Mouse (Mus musculus) thymus, adult 2 months (tissue): Measurements from ENCODE around the gene Olfr1136. TPM values are rescaled to one million over a fixed set of nuclear protein-coding genes. Genes with fewer than 3 reads are reported as not detected.

ENCODE experiments used
- DNase-seq: peaks from one replicate; pipeline ENCODE4 v3.0.0; 2021
- H3K27ac ChIP-seq: fragments of 200-500 bp; 2 replicates; pipeline ENCODE4 v1.5.1; 2012; ENCODE audit warnings: low read length, control low read depth; ENCODE audit not compliant: control insufficient read depth, insufficient read depth
- H3K27me3 ChIP-seq: fragments of 200-500 bp; 2 replicates; pipeline ENCODE4 v1.6.1; 2012; ENCODE audit warnings: mild to moderate bottlenecking, low read length, moderate library complexity, mixed read lengths; ENCODE audit not compliant: control insufficient read depth, insufficient read depth
- H3K36me3 ChIP-seq: fragments of 200-500 bp; 2 replicates; pipeline ENCODE4 v1.6.1; 2012; ENCODE audit warnings: mild to moderate bottlenecking, low read length, moderate library complexity; ENCODE audit not compliant: control insufficient read depth, insufficient read depth
- H3K4me1 ChIP-seq: fragments of 200-500 bp; replicated peaks from 2 replicates; pipeline ENCODE4 v1.6.1; 2012; ENCODE audit warnings: low read length; ENCODE audit not compliant: control insufficient read depth, insufficient read depth
- H3K4me3 ChIP-seq: fragments of 200-500 bp; 2 replicates; pipeline ENCODE4 v1.5.1; 2012; ENCODE audit warnings: mild to moderate bottlenecking, low read length, control low read depth, moderate library complexity; ENCODE audit not compliant: control insufficient read depth, insufficient read depth
- CTCF ChIP-seq: fragments of 200-500 bp; IDR thresholded peaks from 2 replicates; pipeline ENCODE4 v1.5.1; 2012; ENCODE audit warnings: mild to moderate bottlenecking, control low read depth, low read length, moderate library complexity, borderline replicate concordance; ENCODE audit not compliant: control insufficient read depth, poor library complexity, insufficient read depth; ENCODE audit errors: extremely low read depth
- POLR2A ChIP-seq: fragments of 200-500 bp; IDR thresholded peaks from 2 replicates; pipeline ENCODE4 v1.6.1; 2012; ENCODE audit warnings: mild to moderate bottlenecking, low read length, control low read depth, moderate library complexity; ENCODE audit not compliant: control insufficient read depth, poor library complexity, insufficient read depth; ENCODE audit errors: extremely low read depth
- WGBS: fragments of 180-500 bp; shearing (Covaris S2); methylation state at CpG from one replicate; pipeline ENCODE4 v1.1.7; 2018; 5-methylcytosine and 5-hydroxymethylcytosine counted together
- polyA plus RNA-seq: library from polyadenylated mRNA; depleted of rRNA; stranded (reverse); fragments of >200 nt; gene quantifications from 2 replicates; pipeline ENCODE4 v1.2.3, GENCODE M21; 2012; rRNA removed

The Olfr1136 gene
- 0.40 TPM in 1 of 2 replicates, not detected in the other for polyA plus RNA-seq

DNA sequence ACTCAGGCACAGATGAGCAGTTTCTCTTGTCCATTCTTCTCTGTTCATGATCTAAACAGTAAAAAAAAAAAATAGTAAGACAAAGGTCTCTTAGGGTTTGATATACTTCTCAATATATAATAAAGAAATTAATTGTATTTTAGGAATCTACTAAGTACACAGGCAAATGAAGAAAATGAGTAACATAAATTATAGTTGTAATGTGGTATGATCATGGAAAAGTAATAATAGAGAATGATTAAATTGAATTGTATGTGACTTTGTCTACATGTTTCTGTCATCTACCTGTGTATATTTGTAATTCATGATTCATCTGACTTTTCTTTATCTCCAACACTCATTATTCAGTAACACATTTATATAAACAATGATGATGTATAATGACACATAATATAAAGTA, at the start of gene Olfr1136:
Gene Olfr1136 (minus strand): TSS at position 101 of the 400 bp plus-strand sequence.
- Histone ChIP-seq H3K4me3 (no peak within 1 kb of the TSS), H3K36me3 (no peaks in the 10 kb centered on the region), H3K4me1 (no peaks in the 10 kb centered on the region), H3K27ac (no peak within 1 kb of the TSS), H3K27me3 (no peaks in the 10 kb centered on the region)
- DNase-seq, result no peak
- no peak for TF ChIP-seq CTCF
- no peak for TF ChIP-seq POLR2A

DNA sequence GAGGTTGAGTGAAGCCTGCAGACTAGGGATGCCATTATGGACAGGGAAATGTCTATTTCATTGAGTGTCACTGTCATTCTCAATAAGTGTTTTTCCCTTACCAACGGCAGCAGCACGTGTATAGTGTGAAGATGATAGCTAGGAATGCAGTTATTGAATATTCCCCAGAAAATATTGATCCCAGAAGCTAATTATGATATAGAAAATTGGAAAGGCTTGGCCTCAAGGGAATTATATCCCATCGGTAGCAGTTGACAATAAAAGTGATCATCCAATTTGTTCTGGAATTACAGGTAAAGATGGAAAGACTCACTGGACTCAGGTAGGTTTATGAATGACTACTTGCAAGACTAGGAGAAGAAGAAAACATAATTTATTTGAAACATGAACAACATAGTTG, 49.7 kb upstream of the Olfr1136 start, which contains the start of gene Olfr1140:
Gene Olfr1140 (plus strand): TSS at position 301 of the 400 bp plus-strand sequence.
- no peak for TF ChIP-seq POLR2A
- Histone ChIP-seq H3K4me1 (no peaks in the 10 kb centered on the region), H3K27ac (no peak within 1 kb of the TSS), H3K36me3 (no peaks in the 10 kb centered on the region), H3K27me3 (no peaks in the 10 kb centered on the region), H3K4me3 (no peak within 1 kb of the TSS)
- DNase-seq, result no peak
- WGBS, result 78% methylated on average over 3 of the region's 3 CpGs

DNA sequence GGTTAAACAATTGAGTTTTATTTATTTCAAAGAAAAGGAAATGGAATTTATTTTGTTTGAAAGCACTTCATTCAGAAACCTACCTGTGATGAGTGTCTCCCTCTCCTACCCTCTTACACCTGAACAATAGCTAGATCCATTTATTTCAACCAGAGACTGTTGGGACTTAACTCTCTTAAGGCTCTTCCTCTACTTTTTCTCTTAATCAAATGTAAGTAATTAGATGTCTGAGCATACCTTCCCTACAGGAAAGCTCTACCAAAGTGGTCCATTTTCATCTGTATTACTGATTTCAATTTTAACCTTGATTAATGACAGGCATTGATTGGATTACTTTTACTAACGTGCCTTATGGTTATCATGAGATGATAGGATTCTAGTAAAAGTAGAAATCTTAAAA, 46.1 kb upstream of the Olfr1136 start, which contains the start of gene Olfr1138:
Gene Olfr1138 (minus strand): TSS at position 101 of the 400 bp plus-strand sequence.
- H3K36me3 ChIP-seq, result no peaks in the 10 kb centered on the region
- H3K4me1 ChIP-seq, result no peaks in the 10 kb centered on the region
- no peak for DNase-seq
- no peak for TF ChIP-seq CTCF
- no peak for TF ChIP-seq POLR2A
- H3K27me3 ChIP-seq, result no peaks in the 10 kb centered on the region
- no peak within 1 kb of the TSS for H3K27ac ChIP-seq
- no peak within 1 kb of the TSS for H3K4me3 ChIP-seq
- 79% methylated on average over 1 of the region's 1 CpGs for WGBS

DNA sequence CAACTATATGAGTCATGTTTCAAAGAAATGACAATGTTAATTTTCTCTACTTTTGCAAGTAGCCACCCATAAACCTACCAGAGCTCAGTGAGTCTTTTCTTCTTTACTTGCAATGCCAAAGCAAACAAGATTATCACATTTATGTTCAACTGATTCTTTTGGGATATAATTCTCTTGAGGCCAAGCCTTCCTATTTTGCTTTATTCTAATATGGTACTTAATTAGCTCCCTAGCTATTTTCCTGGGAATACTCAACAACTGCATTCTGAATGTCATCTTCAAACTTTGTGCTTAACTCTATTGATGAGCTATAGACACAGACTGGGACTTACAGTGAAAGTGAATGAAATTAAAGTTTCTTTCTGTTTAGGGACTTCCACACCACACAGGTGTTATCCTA, 19.3 kb upstream of the Olfr1136 start, which contains the start of gene Olfr1137:
Gene Olfr1137 (minus strand): TSS at position 101 of the 400 bp plus-strand sequence.
- H3K4me3 ChIP-seq, result no peak within 1 kb of the TSS
- H3K36me3 ChIP-seq, result no peaks in the 10 kb centered on the region
- no peak within 1 kb of the TSS for H3K27ac ChIP-seq
- no peak for DNase-seq
- TF ChIP-seq CTCF (no peak), POLR2A (no peak)
- no peaks in the 10 kb centered on the region for H3K4me1 ChIP-seq
- no peaks in the 10 kb centered on the region for H3K27me3 ChIP-seq

- no peak within 1 kb of the TSS for H3K27ac ChIP-seq
- TF ChIP-seq CTCF, result no peak
- no peak for TF ChIP-seq POLR2A
- no peaks in the 10 kb centered on the region for H3K4me1 ChIP-seq
- no peaks in the 10 kb centered on the region for H3K27me3 ChIP-seq
- WGBS, result 8% methylated on average over 1 of the region's 1 CpGs
- no peaks in the 10 kb centered on the region for H3K36me3 ChIP-seq
- no peak within 1 kb of the TSS for H3K4me3 ChIP-seq
- DNase-seq, result no peak
These were observed 20.2 kb downstream of the Olfr1136 start, which contains the start of gene Olfr1135 for GRCm38 (mm10) chr2:87673564-87673963. Olfr1135 (minus strand) TSS chr2:87673664.

GRCm38 (mm10) chr2:87658360-87658759, 35.4 kb downstream of the Olfr1136 start, which contains the start of gene Olfr1134:
Olfr1134 (minus strand) TSS chr2:87658460.
- TF ChIP-seq POLR2A (no peak), CTCF (no peak)

DNA sequence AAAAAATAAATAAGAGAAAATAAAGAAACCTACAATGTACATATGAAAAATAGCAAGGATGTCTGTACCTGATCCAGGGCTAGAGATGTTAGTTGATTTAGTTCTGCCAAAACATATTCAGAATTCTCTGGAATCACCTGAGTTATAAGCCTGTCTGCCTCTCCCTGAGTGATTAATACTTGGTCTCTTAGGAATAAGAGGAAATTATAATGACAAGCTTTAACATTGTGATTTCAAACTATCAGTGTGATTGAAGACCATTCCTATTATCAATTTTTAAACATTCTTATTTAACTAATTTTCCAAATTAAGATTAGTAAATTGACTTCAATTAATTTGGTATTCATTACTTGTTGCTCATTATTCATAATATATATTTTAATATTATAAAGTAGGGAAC, 46.5 kb downstream of the Olfr1136 start, which contains the start of gene Olfr1133:
Gene Olfr1133 (minus strand): TSS at position 101 of the 400 bp plus-strand sequence.
- H3K36me3 ChIP-seq, result no peaks in the 10 kb centered on the region
- no peaks in the 10 kb centered on the region for H3K27me3 ChIP-seq
- no peak for DNase-seq
- H3K27ac ChIP-seq, result no peak within 1 kb of the TSS
- TF ChIP-seq POLR2A (no peak), CTCF (no peak)
- no peak within 1 kb of the TSS for H3K4me3 ChIP-seq
- no peaks in the 10 kb centered on the region for H3K4me1 ChIP-seq

More at GRCm38 (mm10) chr2:87658360-87658759, 35.4 kb downstream of the Olfr1136 start, which contains the start of gene Olfr1134:
- no peak for DNase-seq
- Histone ChIP-seq H3K27me3 (no peaks in the 10 kb centered on the region), H3K4me3 (no peak within 1 kb of the TSS), H3K27ac (no peak within 1 kb of the TSS), H3K36me3 (no peaks in the 10 kb centered on the region), H3K4me1 (no peaks in the 10 kb centered on the region)
- 88% methylated on average over 2 of the region's 2 CpGs for WGBS

Other genes starting within 250 kb of the Olfr1136 start
- not detected in 2 replicates for gene Olfr1126, start 240.0 kb downstream of the Olfr1136 start, polyA plus RNA-seq
- not detected in 2 replicates for gene Pramel7, start 196.9 kb downstream of the Olfr1136 start, polyA plus RNA-seq
- not detected in 2 replicates for gene Pramel6, start 187.4 kb downstream of the Olfr1136 start, polyA plus RNA-seq
- gene Olfr153, start 162.2 kb downstream of the Olfr1136 start, polyA plus RNA-seq, result not detected in 2 replicates
- not detected in 2 replicates for gene Olfr1128, start 148.4 kb downstream of the Olfr1136 start, polyA plus RNA-seq
- not detected in 2 replicates for gene Olfr1129, start 120.0 kb downstream of the Olfr1136 start, polyA plus RNA-seq
- not detected in 2 replicates for gene Olfr1130, start 87.7 kb downstream of the Olfr1136 start, polyA plus RNA-seq
- not detected in 2 replicates for gene Olfr1131, start 66.8 kb downstream of the Olfr1136 start, polyA plus RNA-seq
- gene Olfr1132, start 56.4 kb downstream of the Olfr1136 start, polyA plus RNA-seq, result not detected in 2 replicates
- gene Olfr1133, start 46.6 kb downstream of the Olfr1136 start, polyA plus RNA-seq, result not detected in 2 replicates
- not detected in 2 replicates for gene Olfr1134, start 35.5 kb downstream of the Olfr1136 start, polyA plus RNA-seq
- gene Olfr1135, start 20.3 kb downstream of the Olfr1136 start, polyA plus RNA-seq, result not detected in 2 replicates
- gene Olfr1137, start 19.2 kb upstream of the Olfr1136 start, polyA plus RNA-seq, result not detected in 2 replicates
- gene Olfr1138, start 46.0 kb upstream of the Olfr1136 start, polyA plus RNA-seq, result not detected in 2 replicates
- gene Olfr1140, start 49.8 kb upstream of the Olfr1136 start, polyA plus RNA-seq, result not detected in 2 replicates
- gene Olfr1141, start 60.0 kb upstream of the Olfr1136 start, polyA plus RNA-seq, result not detected in 2 replicates
- gene Olfr152, start 85.5 kb upstream of the Olfr1136 start, polyA plus RNA-seq, result not detected in 2 replicates
- not detected in 2 replicates for gene Olfr1143, start 106.6 kb upstream of the Olfr1136 start, polyA plus RNA-seq
- gene Olfr1145, start 115.9 kb upstream of the Olfr1136 start, polyA plus RNA-seq, result not detected in 2 replicates
- gene Olfr1148, start 136.6 kb upstream of the Olfr1136 start, polyA plus RNA-seq, result not detected in 2 replicates
- gene Olfr1150-ps1, start 150.0 kb upstream of the Olfr1136 start, polyA plus RNA-seq, result not detected in 2 replicates
- gene Olfr1151, start 161.9 kb upstream of the Olfr1136 start, polyA plus RNA-seq, result not detected in 2 replicates
- not detected in 2 replicates for gene Olfr1152, start 172.5 kb upstream of the Olfr1136 start, polyA plus RNA-seq
- gene Olfr1153, start 201.0 kb upstream of the Olfr1136 start, polyA plus RNA-seq, result not detected in 2 replicates
- gene Olfr1154, start 211.2 kb upstream of the Olfr1136 start, polyA plus RNA-seq, result not detected in 2 replicates